Mouse (Mus musculus) intestine, embryonic 15.5 days (tissue): ENCODE results near the gene Mapkbp1. TPM values are rescaled to one million over a fixed set of nuclear protein-coding genes. Genes with fewer than 3 reads are reported as not detected.
A peak's percentile ranks its signal among the peaks of the same experiment; 100 is the strongest.

Source experiments
- ATAC-seq: fragments of 200-750 bp; cut with Nextera tagmentation; 2 replicates; pipeline ENCODE4 v1.8.0; 2017; ENCODE audit warnings: moderate TSS enrichment, moderate library complexity
- H3K27ac ChIP-seq: fragments of 300-500 bp; sonication (generic); 2 replicates; pipeline ENCODE4 v1.5.1; 2015; ENCODE audit warnings: mild to moderate bottlenecking, inconsistent platforms
- H3K27me3 ChIP-seq: fragments of 300-500 bp; sonication (generic); replicated peaks from 2 replicates; pipeline ENCODE4 v1.6.1; 2015; ENCODE audit warnings: inconsistent platforms
- H3K36me3 ChIP-seq: fragments of 300-500 bp; sonication (generic); 2 replicates; pipeline ENCODE4 v1.6.1; 2015; ENCODE audit warnings: inconsistent platforms
- H3K4me1 ChIP-seq: fragments of 300-500 bp; sonication (generic); replicated peaks from 2 replicates; pipeline ENCODE4 v1.6.1; 2015; ENCODE audit warnings: inconsistent platforms
- H3K4me2 ChIP-seq: fragments of 300-500 bp; sonication (generic); replicated peaks from 2 replicates; pipeline ENCODE4 v1.6.1; 2015; ENCODE audit warnings: mild to moderate bottlenecking, inconsistent platforms
- H3K4me3 ChIP-seq: fragments of 300-500 bp; sonication (generic); replicated peaks from 2 replicates; pipeline ENCODE4 v1.5.1; 2015; ENCODE audit warnings: inconsistent platforms
- H3K9ac ChIP-seq: fragments of 300-500 bp; sonication (generic); 2 replicates; pipeline ENCODE4 v1.6.1; 2015; ENCODE audit warnings: inconsistent platforms
- H3K9me3 ChIP-seq: fragments of 300-500 bp; sonication (generic); 2 replicates; pipeline ENCODE4 v1.6.1; 2016; ENCODE audit warnings: inconsistent platforms
- WGBS: fragments of 180-500 bp; shearing (Covaris S2); methylation state at CpG from one replicate; pipeline ENCODE4 v1.1.7; 2015; 5-methylcytosine and 5-hydroxymethylcytosine counted together
- polyA plus RNA-seq: library from polyadenylated mRNA; unstranded; fragments of >200 nt; fragmentation: Nextera tagmentation; extraction: Ambion mirVana; gene quantifications from 2 replicates; pipeline ENCODE4 v1.2.1, GENCODE M21; 2015

Mapkbp1 gene
- polyA plus RNA-seq, 1 experiment from 2014 or later, result 2.2 TPM

GRCm38 (mm10) chr2:120060651-120061050 is 88.2 kb downstream of the Mapkbp1 start:
- no peak overlapping the region for H3K9ac ChIP-seq
- no peak overlapping the region for H3K4me2 ChIP-seq
- H3K4me1 ChIP-seq, result no peaks in the 10 kb centered on the region
- H3K36me3 ChIP-seq, result no peaks in the 10 kb centered on the region
- no peaks in the 10 kb centered on the region for H3K27me3 ChIP-seq
- no peak overlapping the region for H3K27ac ChIP-seq
- ATAC-seq, result no peak
- 76% methylated on average over 9 of the region's 9 CpGs for WGBS
- no peaks in the 10 kb centered on the region for H3K9me3 ChIP-seq
- no peak overlapping the region for H3K4me3 ChIP-seq

GRCm38 (mm10) chr2:120062248-120062647 is 89.7 kb downstream of the Mapkbp1 start:
- H3K4me3 ChIP-seq, result no peak overlapping the region

GRCm38 (mm10) chr2:120064639-120065038 is 92.1 kb downstream of the Mapkbp1 start:
- Histone ChIP-seq H3K4me3 (no peak overlapping the region), H3K4me1 (0 out of 2 replicates have a peak, but pooled peaks cover 2% of the 10 kb centered on the region), H3K4me2 (no peak overlapping the region), H3K9ac (no peak overlapping the region), H3K9me3 (no peaks in the 10 kb centered on the region), H3K27me3 (no peaks in the 10 kb centered on the region), H3K36me3 (no peaks in the 10 kb centered on the region), H3K27ac (no peak overlapping the region)
- 80% methylated on average over 6 of the region's 6 CpGs for WGBS
- no peak for ATAC-seq

More at GRCm38 (mm10) chr2:120062248-120062647, 89.7 kb downstream of the Mapkbp1 start:
- H3K27ac ChIP-seq, result no peak overlapping the region
- no peak for ATAC-seq
- WGBS, result 88% methylated on average over 8 of the region's 8 CpGs
- H3K36me3 ChIP-seq, result no peaks in the 10 kb centered on the region
- H3K9ac ChIP-seq, result no peak overlapping the region
- no peak overlapping the region for H3K4me2 ChIP-seq
- H3K27me3 ChIP-seq, result no peaks in the 10 kb centered on the region
- no peaks in the 10 kb centered on the region for H3K4me1 ChIP-seq
- no peaks in the 10 kb centered on the region for H3K9me3 ChIP-seq

GRCm38 (mm10) chr2:120065243-120065642 is 92.7 kb downstream of the Mapkbp1 start:
- Histone ChIP-seq H3K27me3 (no peaks in the 10 kb centered on the region), H3K9ac (no peak overlapping the region), H3K36me3 (no peaks in the 10 kb centered on the region), H3K4me3 (no peak overlapping the region), H3K4me1 (0 out of 2 replicates have a peak, but pooled peaks cover 2% of the 10 kb centered on the region), H3K4me2 (no peak overlapping the region), H3K9me3 (no peaks in the 10 kb centered on the region), H3K27ac (no peak overlapping the region)
- WGBS, result 89% methylated on average over 10 of the region's 10 CpGs
- ATAC-seq, result no peak

GRCm38 (mm10) chr2:120066224-120066623 is 93.7 kb downstream of the Mapkbp1 start:
- H3K9me3 ChIP-seq, result no peaks in the 10 kb centered on the region
- H3K36me3 ChIP-seq, result no peaks in the 10 kb centered on the region
- no peak overlapping the region for H3K4me3 ChIP-seq
- 80% methylated on average over 3 of the region's 3 CpGs for WGBS
- ATAC-seq, result no peak
- no peak overlapping the region for H3K4me2 ChIP-seq
- no peak overlapping the region for H3K27ac ChIP-seq
- no peak overlapping the region for H3K9ac ChIP-seq
- H3K4me1 ChIP-seq, result 0 out of 2 replicates have a peak, but pooled peaks cover 2% of the 10 kb centered on the region
- no peaks in the 10 kb centered on the region for H3K27me3 ChIP-seq

GRCm38 (mm10) chr2:120068555-120069465 is 96.3 kb downstream of the Mapkbp1 start:
- H3K27ac ChIP-seq, result no peak overlapping the region
- no peak overlapping the region for H3K4me3 ChIP-seq
- H3K36me3 ChIP-seq, result no peaks in the 10 kb centered on the region
- 0 out of 2 replicates have a peak, but pooled peaks cover 2% of the 10 kb centered on the region for H3K4me1 ChIP-seq
- peak; percentile 50 for ATAC-seq
- no peak overlapping the region for H3K4me2 ChIP-seq
- H3K9me3 ChIP-seq, result no peaks in the 10 kb centered on the region
- no peak overlapping the region for H3K9ac ChIP-seq
- H3K27me3 ChIP-seq, result no peaks in the 10 kb centered on the region
- WGBS, result 44% methylated on average over 16 of the region's 16 CpGs

GRCm38 (mm10) chr2:120069466-120069990 is 97.0 kb downstream of the Mapkbp1 start:
- Histone ChIP-seq H3K9me3 (no peaks in the 10 kb centered on the region), H3K4me1 (0 out of 2 replicates have a peak, but pooled peaks cover 2% of the 10 kb centered on the region), H3K36me3 (no peaks in the 10 kb centered on the region), H3K27me3 (no peaks in the 10 kb centered on the region), H3K27ac (no peak overlapping the region), H3K4me3 (no peak overlapping the region), H3K9ac (no peak overlapping the region), H3K4me2 (no peak overlapping the region)
- WGBS, result 67% methylated on average over 8 of the region's 8 CpGs
- no peak for ATAC-seq

GRCm38 (mm10) chr2:120074096-120074495 is 101.6 kb downstream of the Mapkbp1 start:
- Histone ChIP-seq H3K36me3 (no peaks in the 10 kb centered on the region), H3K9me3 (no peaks in the 10 kb centered on the region), H3K4me1 (peaks cover 18% of the 10 kb centered on the region), H3K4me3 (no peak overlapping the region), H3K9ac (no peak overlapping the region), H3K4me2 (no peak overlapping the region), H3K27me3 (peaks cover 10% of the 10 kb centered on the region), H3K27ac (no peak overlapping the region)
- no peak for ATAC-seq
- WGBS, result 85% methylated on average over 4 of the region's 4 CpGs

- Histone ChIP-seq H3K4me2 (peak overlapping the region; percentile 86), H3K9me3 (no peaks in the 10 kb centered on the region), H3K9ac (no peak overlapping the region; the same call in 1 of the 2 replicates), H3K36me3 (no peaks in the 10 kb centered on the region), H3K4me1 (peaks cover 20% of the 10 kb centered on the region), H3K27ac (no peak overlapping the region), H3K4me3 (peak overlapping the region; percentile 39), H3K27me3 (peaks cover 10% of the 10 kb centered on the region)
- ATAC-seq, result peak; percentile 88
- WGBS, result 2% methylated on average over 36 of the region's 36 CpGs
These were observed 103.7 kb downstream of the Mapkbp1 start for GRCm38 (mm10) chr2:120076076-120076705.

Other genes with a start within 250 kb of the Mapkbp1 start
- gene Itpka, start 230.4 kb upstream of the Mapkbp1 start, polyA plus RNA-seq, result 9.5 and 9.7 TPM in 2 replicates
- 0.87 and 1.4 TPM in 2 replicates for gene Ltk, start 212.3 kb upstream of the Mapkbp1 start, polyA plus RNA-seq
- gene Rpap1, start 185.2 kb upstream of the Mapkbp1 start, polyA plus RNA-seq, result 24.2 and 24.8 TPM in 2 replicates
- 14.7 and 15.5 TPM in 2 replicates for gene Tyro3, start 175.0 kb upstream of the Mapkbp1 start, polyA plus RNA-seq
- gene Mga, start 75.5 kb upstream of the Mapkbp1 start, polyA plus RNA-seq, result 20.3 and 23.7 TPM in 2 replicates
- 15.5 and 17.8 TPM in 2 replicates for gene Jmjd7, start 54.8 kb downstream of the Mapkbp1 start, polyA plus RNA-seq
- gene Gm28042, start 54.8 kb downstream of the Mapkbp1 start, polyA plus RNA-seq, result 2.2 TPM in 2 replicates
- 0.75 and 1.4 TPM in 2 replicates for gene Pla2g4b, start 60.7 kb downstream of the Mapkbp1 start, polyA plus RNA-seq
- gene Ehd4, start 181.9 kb downstream of the Mapkbp1 start, polyA plus RNA-seq, result 50.0 and 50.1 TPM in 2 replicates